Mouse (Mus musculus) intestine, embryonic 16.5 days (tissue): Measurements from ENCODE around the gene Smok2a. TPM values are rescaled to one million over a fixed set of nuclear protein-coding genes. Genes with fewer than 3 reads are reported as not detected.
"Not testable (repeated sequence)": the region's sequence is repeated elsewhere in the genome, so short reads cannot be mapped to it uniquely, and the experiment has no call there.

Experiments used
- ATAC-seq: fragments of 200-750 bp; cut with Nextera tagmentation; 2 replicates; pipeline ENCODE4 v1.8.0; 2017; ENCODE audit warnings: moderate TSS enrichment, moderate library complexity
- H3K27ac ChIP-seq: fragments of 300-500 bp; sonication (generic); 2 replicates; pipeline ENCODE4 v1.5.1; 2014; ENCODE audit warnings: mild to moderate bottlenecking, low read length
- H3K27me3 ChIP-seq: fragments of 300-500 bp; sonication (generic); replicated peaks from 2 replicates; pipeline ENCODE4 v1.6.1; 2014; ENCODE audit warnings: low read length, control low read depth, mixed read lengths; ENCODE audit not compliant: control insufficient read depth, insufficient read depth
- H3K36me3 ChIP-seq: fragments of 300-500 bp; sonication (generic); 2 replicates; pipeline ENCODE4 v1.6.1; 2014; ENCODE audit warnings: low read length, control low read depth; ENCODE audit not compliant: control insufficient read depth, insufficient read depth
- H3K4me1 ChIP-seq: fragments of 300-500 bp; sonication (generic); 2 replicates; pipeline ENCODE4 v1.6.1; 2014; ENCODE audit warnings: low read length, control low read depth, mixed read lengths; ENCODE audit not compliant: control insufficient read depth, insufficient read depth
- H3K4me2 ChIP-seq: fragments of 300-500 bp; sonication (generic); 2 replicates; pipeline ENCODE4 v1.6.1; 2014; ENCODE audit warnings: low read depth, low read length, control low read depth
- H3K4me3 ChIP-seq: fragments of 300-500 bp; sonication (generic); 2 replicates; pipeline ENCODE4 v1.5.1; 2014; ENCODE audit warnings: mild to moderate bottlenecking, low read length
- H3K9ac ChIP-seq: fragments of 300-500 bp; sonication (generic); 2 replicates; pipeline ENCODE4 v1.6.1; 2014; ENCODE audit warnings: low read depth, low read length
- H3K9me3 ChIP-seq: fragments of 300-500 bp; sonication (generic); 2 replicates; pipeline ENCODE4 v1.6.1; 2016; ENCODE audit warnings: low read length, control low read depth; ENCODE audit not compliant: control insufficient read depth
- WGBS: fragments of 180-500 bp; shearing (Covaris S2); extraction: QIAGEN DNeasy Blood & Tissue Kit; methylation state at CpG from one replicate; pipeline ENCODE4 v1.1.7; 2014; 5-methylcytosine and 5-hydroxymethylcytosine counted together
- polyA plus RNA-seq: library from polyadenylated mRNA; unstranded; fragments of >200 nt; fragmentation: Nextera tagmentation; extraction: Ambion mirVana; gene quantifications from 2 replicates; pipeline ENCODE4 v1.2.1, GENCODE M21; 2015

The Smok2a gene
- not detected in 2 replicates for polyA plus RNA-seq

DNA sequence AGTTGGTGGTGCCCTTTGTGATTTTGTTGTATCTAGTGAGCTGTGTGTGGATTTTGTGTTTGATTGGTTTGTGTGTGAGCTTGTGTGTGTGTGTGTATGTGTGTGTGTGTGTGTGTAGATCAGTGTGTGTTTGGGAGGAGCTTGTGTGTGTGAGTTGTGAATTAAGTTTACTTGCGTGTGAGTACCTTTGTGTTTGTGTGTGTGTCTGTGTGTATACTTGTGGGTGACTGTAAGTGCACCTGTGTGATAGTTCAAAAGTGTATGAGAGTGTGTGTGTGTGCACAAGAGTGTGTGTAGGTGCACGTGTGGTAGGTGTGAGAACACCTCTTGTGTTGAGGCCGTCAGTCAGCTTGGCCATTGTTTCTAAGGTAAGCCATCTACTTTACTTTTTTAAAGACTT lies at the start of gene Smok2a:
Gene Smok2a, plus strand, starts transcription at position 301 of the 400 bp plus-strand sequence.
- WGBS: 83% methylated on average over 3 of the region's 3 CpGs
- no peak for ATAC-seq
- no peak within 1 kb of the TSS for H3K4me2 ChIP-seq
- no peak within 1 kb of the TSS for H3K27ac ChIP-seq
- no peaks in the 10 kb centered on the region for H3K27me3 ChIP-seq
- no peaks in the 10 kb centered on the region for H3K36me3 ChIP-seq
- H3K9ac ChIP-seq: no peak within 1 kb of the TSS
- H3K4me1 ChIP-seq: no peaks in the 10 kb centered on the region
- H3K9me3 ChIP-seq: peaks cover 34% of the 10 kb centered on the region
- H3K4me3 ChIP-seq: no peak within 1 kb of the TSS

DNA sequence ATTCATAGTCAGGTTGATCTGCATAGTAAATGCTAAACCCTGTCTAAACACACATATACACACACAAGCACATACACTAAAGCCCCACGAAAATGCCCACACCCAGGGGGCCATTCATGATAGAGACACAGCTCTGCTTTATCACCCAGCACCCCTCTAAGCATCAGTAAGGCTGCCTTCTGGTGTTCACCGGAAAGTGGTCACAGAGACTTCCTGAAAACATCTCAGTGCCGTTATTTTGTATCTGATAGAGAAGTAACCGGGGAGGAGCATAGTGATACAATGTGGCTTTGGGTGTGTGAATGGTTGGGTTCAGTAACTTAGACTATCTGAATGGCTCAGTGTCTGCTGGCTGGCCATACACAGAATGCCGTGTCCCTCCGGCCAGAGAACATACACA lies 47.4 kb upstream of the Smok2a start:
- not testable (repeated sequence) for H3K27me3 ChIP-seq, H3K36me3 ChIP-seq, H3K9me3 ChIP-seq, H3K4me1 ChIP-seq, H3K4me3 ChIP-seq, H3K9ac ChIP-seq, H3K27ac ChIP-seq, H3K4me2 ChIP-seq, ATAC-seq
- WGBS: 81% methylated on average over 6 of the region's 6 CpGs

DNA sequence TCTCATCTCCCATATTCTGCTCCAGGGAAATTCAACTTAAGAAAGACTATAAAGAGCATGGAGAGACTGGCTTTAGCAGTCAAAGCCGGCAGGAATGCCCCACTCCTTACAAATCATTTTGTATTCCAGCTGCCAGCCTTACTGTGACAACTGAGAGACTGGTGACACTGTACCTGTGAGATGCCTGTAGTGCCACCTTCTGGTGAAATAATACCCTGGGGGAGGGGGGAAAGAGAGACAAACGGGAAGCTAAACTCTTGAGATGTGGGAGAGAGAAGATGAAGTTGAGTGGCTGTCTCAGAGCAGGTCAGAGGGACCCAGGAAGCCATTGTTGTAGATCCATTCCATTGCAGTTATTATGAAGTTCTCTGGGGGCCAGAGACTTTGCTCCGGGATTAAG lies 47.0 kb upstream of the Smok2a start:
- H3K4me2 ChIP-seq: not testable (repeated sequence)

DNA sequence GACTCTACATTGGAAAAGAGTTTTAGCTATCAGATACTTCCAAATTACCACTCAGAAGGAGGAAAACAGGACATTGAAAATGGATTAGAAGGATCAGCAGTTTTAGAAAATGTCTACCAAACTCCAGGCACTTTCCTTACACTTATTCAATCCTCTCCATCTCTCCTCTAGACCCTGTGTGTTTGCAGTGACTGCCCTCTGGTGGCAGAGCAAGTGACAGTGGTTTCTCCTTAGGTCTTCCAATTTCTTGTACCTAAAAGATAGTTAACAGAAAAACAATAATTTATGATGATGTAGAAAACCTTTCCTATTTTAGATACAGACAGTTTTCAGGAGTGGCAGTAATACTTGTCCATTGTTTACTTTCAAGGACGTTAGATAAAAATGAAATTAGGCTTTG lies 45.4 kb upstream of the Smok2a start:
- H3K27ac ChIP-seq, H3K9ac ChIP-seq, H3K9me3 ChIP-seq, H3K4me2 ChIP-seq, H3K4me3 ChIP-seq, H3K27me3 ChIP-seq, H3K4me1 ChIP-seq, H3K36me3 ChIP-seq, ATAC-seq: not testable (repeated sequence)
- no CpG with 5 or more reads among the region's 1 CpGs for WGBS

More for the DNA sequence above, 47.0 kb upstream of the Smok2a start:
- not testable (repeated sequence) for H3K9ac ChIP-seq, H3K27ac ChIP-seq, ATAC-seq, H3K4me1 ChIP-seq, H3K4me3 ChIP-seq, H3K36me3 ChIP-seq, H3K27me3 ChIP-seq, H3K9me3 ChIP-seq
- WGBS: 38% methylated on average over 1 of the region's 3 CpGs

DNA sequence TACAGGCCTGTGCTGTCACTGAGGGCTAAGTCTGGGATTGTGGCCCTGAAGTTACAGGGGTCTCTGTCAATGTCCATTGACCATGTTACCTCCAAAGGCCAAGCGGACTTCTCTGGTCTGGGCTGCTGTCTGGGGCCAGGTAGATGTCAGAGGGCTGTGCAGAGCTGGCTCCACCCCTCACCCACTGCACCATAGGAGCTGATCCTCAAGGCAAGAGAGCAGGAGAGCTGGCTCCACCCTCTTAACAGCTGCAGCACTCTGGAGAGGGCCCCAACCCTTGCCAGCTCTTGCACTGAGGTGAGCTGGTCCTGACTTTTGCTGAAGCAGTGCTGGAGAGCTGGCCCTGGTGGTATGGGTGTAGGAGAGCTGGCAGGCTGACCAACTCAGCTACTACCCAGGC lies 43.2 kb upstream of the Smok2a start:
- H3K4me1 ChIP-seq, H3K9me3 ChIP-seq, H3K27ac ChIP-seq, H3K4me2 ChIP-seq, H3K4me3 ChIP-seq, H3K9ac ChIP-seq, H3K36me3 ChIP-seq, ATAC-seq, H3K27me3 ChIP-seq: not testable (repeated sequence)
- 53% methylated on average over 1 of the region's 1 CpGs for WGBS

DNA sequence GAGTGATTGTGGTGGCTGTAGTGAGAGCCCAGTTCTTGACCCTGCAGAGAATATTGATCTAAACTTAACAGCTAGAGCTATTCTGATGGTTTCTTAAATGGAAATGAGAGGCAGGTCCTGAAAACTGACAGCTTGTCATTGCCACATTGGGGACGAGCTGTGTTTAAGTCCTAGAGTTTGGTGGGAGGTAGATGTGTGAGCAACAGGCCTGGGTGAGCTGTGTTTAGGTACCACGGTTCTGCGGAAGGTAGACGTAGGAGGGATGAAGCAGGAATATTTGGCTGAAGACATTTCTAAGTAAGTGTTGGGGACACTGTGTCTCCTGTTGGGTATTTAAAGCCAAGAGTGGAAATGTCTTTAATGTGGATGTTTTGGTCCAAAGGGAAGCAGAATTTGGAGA lies 42.0 kb upstream of the Smok2a start:
- H3K27ac ChIP-seq: not testable (repeated sequence)

DNA sequence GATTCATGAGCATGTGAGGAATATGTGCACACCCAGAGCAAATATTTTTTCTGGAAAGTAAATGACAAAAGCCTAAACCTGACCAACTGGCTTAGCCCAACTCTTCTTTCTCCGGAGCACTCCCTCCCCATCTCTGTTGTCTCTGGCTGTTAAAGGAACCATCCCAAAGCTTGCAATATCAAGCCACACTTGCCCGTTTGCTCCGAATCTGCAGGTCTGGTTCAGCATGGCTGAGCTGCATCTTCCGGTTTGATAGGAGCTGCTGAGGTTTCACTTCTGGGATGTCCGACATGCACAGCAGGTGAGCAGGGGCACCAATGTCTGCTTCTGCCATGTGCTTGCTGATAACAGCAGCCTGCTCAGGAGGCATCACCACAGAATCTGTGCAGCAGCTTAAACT lies 40.5 kb upstream of the Smok2a start:
- WGBS: 92% methylated on average over 5 of the region's 5 CpGs
- not testable (repeated sequence) for H3K4me1 ChIP-seq, H3K4me2 ChIP-seq, H3K27ac ChIP-seq, H3K27me3 ChIP-seq, H3K36me3 ChIP-seq, H3K4me3 ChIP-seq, ATAC-seq, H3K9ac ChIP-seq
- peaks cover 10% of the 10 kb centered on the region for H3K9me3 ChIP-seq

More for the DNA sequence above, 42.0 kb upstream of the Smok2a start:
- WGBS: 84% methylated on average over 4 of the region's 4 CpGs
- not testable (repeated sequence) for H3K27me3 ChIP-seq, H3K4me3 ChIP-seq, H3K9me3 ChIP-seq, H3K9ac ChIP-seq, ATAC-seq, H3K4me1 ChIP-seq, H3K4me2 ChIP-seq, H3K36me3 ChIP-seq

DNA sequence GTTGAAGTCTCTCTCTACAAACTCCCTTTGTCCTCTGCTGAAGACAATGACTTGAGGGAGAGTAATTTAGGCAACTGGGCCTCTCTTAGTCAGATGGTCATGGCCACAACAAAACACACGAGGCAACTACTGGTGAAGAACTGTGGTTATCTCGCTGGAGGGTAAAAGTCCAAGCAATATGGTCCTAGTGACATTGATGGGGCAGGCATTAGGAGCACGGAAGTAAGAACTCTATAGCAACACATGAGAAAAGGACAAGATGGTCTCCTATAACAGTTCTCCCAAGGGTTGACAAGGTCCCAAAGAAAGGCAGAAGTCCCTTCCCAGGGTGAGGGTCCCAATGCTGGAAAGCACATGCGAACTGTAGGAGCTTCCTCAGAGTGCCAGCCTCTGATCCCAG lies 38.3 kb upstream of the Smok2a start:
- not testable (repeated sequence) for H3K4me2 ChIP-seq, H3K36me3 ChIP-seq, H3K27me3 ChIP-seq, H3K9ac ChIP-seq, H3K4me1 ChIP-seq, H3K4me3 ChIP-seq, H3K27ac ChIP-seq
- ATAC-seq: peak; percentile 58
- 60% methylated on average over 2 of the region's 4 CpGs for WGBS
- peaks cover 20% of the 10 kb centered on the region for H3K9me3 ChIP-seq

DNA sequence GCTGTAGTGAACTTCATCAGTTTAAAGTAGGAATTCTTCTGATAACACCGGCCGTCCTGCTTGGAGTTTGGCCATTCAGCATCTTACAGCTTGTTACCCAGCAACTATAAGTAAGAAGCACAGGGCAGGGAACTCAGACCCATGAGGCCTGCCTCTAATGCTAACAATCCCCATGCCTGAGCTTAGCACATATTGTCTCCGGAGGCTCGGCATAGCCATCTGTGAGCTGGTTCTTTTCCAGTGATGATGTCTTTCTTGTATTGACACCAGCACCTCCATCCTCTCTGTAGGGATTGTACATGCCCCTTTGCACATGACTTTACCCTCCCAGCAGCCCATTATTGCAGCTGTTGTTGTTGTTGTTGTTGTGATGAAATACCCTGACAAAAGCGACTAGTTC lies 36.5 kb upstream of the Smok2a start:
- 86% methylated on average over 4 of the region's 5 CpGs for WGBS
- not testable (repeated sequence) for ATAC-seq, H3K4me2 ChIP-seq, H3K36me3 ChIP-seq, H3K9ac ChIP-seq, H3K4me3 ChIP-seq, H3K27me3 ChIP-seq, H3K27ac ChIP-seq, H3K4me1 ChIP-seq
- peaks cover 20% of the 10 kb centered on the region for H3K9me3 ChIP-seq

DNA sequence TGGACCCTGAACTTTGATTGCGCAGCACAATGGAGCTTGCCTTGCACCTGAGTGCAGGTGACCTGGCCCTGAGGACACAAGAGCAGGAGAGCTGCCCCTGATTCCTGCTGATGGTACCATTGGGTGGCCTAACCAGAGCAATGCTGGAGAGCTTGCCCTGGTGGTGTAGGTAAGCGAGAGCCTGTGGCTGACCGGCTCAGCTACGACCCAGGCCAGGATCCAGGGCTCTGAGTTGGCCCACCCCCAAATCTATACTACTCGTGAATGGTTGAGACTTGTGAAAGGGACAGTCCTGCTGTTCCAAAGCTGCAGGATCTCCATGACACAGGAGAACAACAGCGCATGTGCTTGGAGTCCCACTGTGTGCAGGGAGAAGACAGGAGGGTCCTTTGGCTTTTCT lies 34.4 kb upstream of the Smok2a start:
- H3K4me1 ChIP-seq, H3K9ac ChIP-seq, H3K27me3 ChIP-seq, H3K4me3 ChIP-seq, H3K36me3 ChIP-seq, H3K4me2 ChIP-seq, ATAC-seq, H3K27ac ChIP-seq: not testable (repeated sequence)
- 82% methylated on average over 6 of the region's 6 CpGs for WGBS
- peaks cover 14% of the 10 kb centered on the region for H3K9me3 ChIP-seq
